Mouse (Mus musculus): ENCODE data around the gene Ncoa6. TPM values are rescaled to one million over a fixed set of nuclear protein-coding genes. Genes with fewer than 3 reads are reported as not detected.

Gene Ncoa6
- polyA plus RNA-seq (2016; fragmentation: Nextera tagmentation; extraction: Ambion mirVana): 9.2 and 10.4 TPM in 2 replicates

GRCm38 (mm10) chr2:155473570-155474088 is at the start of gene Ncoa6:
Gene Ncoa6, minus strand, starts transcription at chr2:155473894.
- Histone ChIP-seq H3K4me3 (peak within 1 kb of the TSS; percentile 98), H3K27me3 (replicated peaks) (no peaks in the 10 kb centered on the region), H3K27ac (peak within 1 kb of the TSS; percentile 91), H3K4me2 (peak within 1 kb of the TSS; percentile 86), H3K9me3 (replicated peaks) (no peaks in the 10 kb centered on the region), H3K36me3 (no peaks in the 10 kb centered on the region), H3K4me1 (peaks cover 40% of the 10 kb centered on the region), H3K9ac (peak within 1 kb of the TSS; percentile 95)
- under 1% methylated on average over 44 of the region's 72 CpGs for WGBS (ENCODE audit: insufficient replicate concordance)
- peak; percentile 84 for ATAC-seq

- 21% methylated on average over 18 of the region's 18 CpGs for WGBS (ENCODE audit: insufficient replicate concordance)
- no peak for ATAC-seq
- no peaks in the 10 kb centered on the region for H3K9me3 ChIP-seq (replicated peaks)
- peaks cover 36% of the 10 kb centered on the region for H3K4me1 ChIP-seq
- peaks cover 32% of the 10 kb centered on the region for H3K27me3 ChIP-seq (replicated peaks)
- peak overlapping the region; percentile 77 for H3K9ac ChIP-seq
- H3K4me3 ChIP-seq: peak overlapping the region; percentile 78
- peaks cover 6% of the 10 kb centered on the region; the same call in 1 of the 2 replicates for H3K36me3 ChIP-seq
- H3K27ac ChIP-seq: peak overlapping the region; percentile 83
- H3K4me2 ChIP-seq: peak overlapping the region; percentile 80
Observed at GRCm38 (mm10) chr2:155518531-155519270, 45.0 kb upstream of the Ncoa6 start.

GRCm38 (mm10) chr2:155517455-155518423 is 44.0 kb upstream of the Ncoa6 start, which contains the start of the genes Acss2 and Ggt7:
Gene Acss2, plus strand, starts transcription at chr2:155517948.
Gene Ggt7, minus strand, starts transcription at chr2:155518237.
- Histone ChIP-seq H3K4me2 (peak within 1 kb of the TSS; percentile 80), H3K27ac (peak within 1 kb of the TSS; percentile 83), H3K4me3 (peak within 1 kb of the TSS; percentile 78), H3K9me3 (replicated peaks) (no peaks in the 10 kb centered on the region), H3K9ac (peak within 1 kb of the TSS; percentile 77), H3K36me3 (0 out of 2 replicates have a peak, but pooled peaks cover 2% of the 10 kb centered on the region), H3K27me3 (replicated peaks) (peaks cover 41% of the 10 kb centered on the region), H3K4me1 (peaks cover 30% of the 10 kb centered on the region)
- 3% methylated on average over 69 of the region's 70 CpGs for WGBS (ENCODE audit: insufficient replicate concordance)
- ATAC-seq: peak; percentile 98

GRCm38 (mm10) chr2:155515941-155516340 is 42.2 kb upstream of the Ncoa6 start:
- 30% methylated on average over 1 of the region's 1 CpGs for WGBS (ENCODE audit: insufficient replicate concordance)
- Histone ChIP-seq H3K36me3 (no peaks in the 10 kb centered on the region), H3K9ac (no peak overlapping the region), H3K4me3 (no peak overlapping the region), H3K27me3 (replicated peaks) (peaks cover 49% of the 10 kb centered on the region), H3K4me2 (no peak overlapping the region), H3K9me3 (replicated peaks) (no peaks in the 10 kb centered on the region), H3K4me1 (peaks cover 30% of the 10 kb centered on the region), H3K27ac (no peak overlapping the region)
- ATAC-seq: no peak

- peaks cover 49% of the 10 kb centered on the region for H3K27me3 ChIP-seq (replicated peaks)
- peaks cover 22% of the 10 kb centered on the region for H3K4me1 ChIP-seq
- ATAC-seq: no peak
- WGBS (ENCODE audit: insufficient replicate concordance): 4% methylated on average over 22 of the region's 23 CpGs
- peak overlapping the region; percentile 56 for H3K4me2 ChIP-seq
- peak overlapping the region; percentile 37; the same call in 1 of the 2 replicates for H3K9ac ChIP-seq
- H3K9me3 ChIP-seq (replicated peaks): no peaks in the 10 kb centered on the region
- no peak overlapping the region for H3K27ac ChIP-seq
- no peaks in the 10 kb centered on the region for H3K36me3 ChIP-seq
- peak overlapping the region; percentile 25 for H3K4me3 ChIP-seq
Observed at GRCm38 (mm10) chr2:155514666-155515065, 41.0 kb upstream of the Ncoa6 start.

GRCm38 (mm10) chr2:155513543-155513942 is 39.8 kb upstream of the Ncoa6 start:
- no peaks in the 10 kb centered on the region for H3K9me3 ChIP-seq (replicated peaks)
- H3K27ac ChIP-seq: no peak overlapping the region
- ATAC-seq: no peak
- 35% methylated on average over 5 of the region's 5 CpGs for WGBS (ENCODE audit: insufficient replicate concordance)
- peaks cover 49% of the 10 kb centered on the region for H3K27me3 ChIP-seq (replicated peaks)
- H3K36me3 ChIP-seq: no peaks in the 10 kb centered on the region
- peaks cover 13% of the 10 kb centered on the region for H3K4me1 ChIP-seq
- no peak overlapping the region for H3K4me3 ChIP-seq
- H3K9ac ChIP-seq: no peak overlapping the region
- H3K4me2 ChIP-seq: no peak overlapping the region

- Histone ChIP-seq H3K4me1 (peaks cover 13% of the 10 kb centered on the region), H3K4me2 (no peak overlapping the region), H3K36me3 (no peaks in the 10 kb centered on the region), H3K9me3 (replicated peaks) (no peaks in the 10 kb centered on the region), H3K27me3 (replicated peaks) (peaks cover 49% of the 10 kb centered on the region), H3K27ac (no peak overlapping the region), H3K4me3 (no peak overlapping the region), H3K9ac (no peak overlapping the region)
- WGBS (ENCODE audit: insufficient replicate concordance): 55% methylated on average over 4 of the region's 4 CpGs
- ATAC-seq: no peak
Observed at GRCm38 (mm10) chr2:155512479-155512878, 38.8 kb upstream of the Ncoa6 start.

GRCm38 (mm10) chr2:155507721-155508470 is 34.2 kb upstream of the Ncoa6 start:
- no peak overlapping the region for H3K9ac ChIP-seq
- H3K27ac ChIP-seq: no peak overlapping the region
- no peaks in the 10 kb centered on the region for H3K36me3 ChIP-seq
- no peak overlapping the region for H3K4me3 ChIP-seq
- no peak overlapping the region for H3K4me2 ChIP-seq
- peaks cover 37% of the 10 kb centered on the region for H3K27me3 ChIP-seq (replicated peaks)
- ATAC-seq: no peak
- 60% methylated on average over 10 of the region's 10 CpGs for WGBS (ENCODE audit: insufficient replicate concordance)
- no peaks in the 10 kb centered on the region for H3K4me1 ChIP-seq
- H3K9me3 ChIP-seq (replicated peaks): no peaks in the 10 kb centered on the region

- Histone ChIP-seq H3K4me3 (no peak overlapping the region), H3K36me3 (no peaks in the 10 kb centered on the region), H3K9me3 (replicated peaks) (no peaks in the 10 kb centered on the region), H3K27ac (no peak overlapping the region), H3K27me3 (replicated peaks) (peaks cover 29% of the 10 kb centered on the region), H3K4me1 (no peaks in the 10 kb centered on the region), H3K9ac (no peak overlapping the region), H3K4me2 (no peak overlapping the region)
- WGBS (ENCODE audit: insufficient replicate concordance): 73% methylated on average over 9 of the region's 9 CpGs
- ATAC-seq: no peak
Observed at GRCm38 (mm10) chr2:155505811-155506210, 32.1 kb upstream of the Ncoa6 start.

- H3K27ac ChIP-seq: no peak overlapping the region
- ATAC-seq: no peak
- H3K27me3 ChIP-seq (replicated peaks): peaks cover 29% of the 10 kb centered on the region
- H3K9me3 ChIP-seq (replicated peaks): no peaks in the 10 kb centered on the region
- H3K4me1 ChIP-seq: no peaks in the 10 kb centered on the region
- H3K36me3 ChIP-seq: no peaks in the 10 kb centered on the region
- no peak overlapping the region for H3K4me2 ChIP-seq
- H3K9ac ChIP-seq: no peak overlapping the region
- WGBS (ENCODE audit: insufficient replicate concordance): 57% methylated on average over 13 of the region's 13 CpGs
- H3K4me3 ChIP-seq: no peak overlapping the region
Observed at GRCm38 (mm10) chr2:155504440-155505355, 31.0 kb upstream of the Ncoa6 start.

All from liver, embryonic 12.5 days (tissue).